Mouse (Mus musculus) liver, embryonic 14.5 days (tissue): ENCODE results near the gene Jhy.

ENCODE experiments used
- CTCF ChIP-seq: IDR thresholded peaks from 2 replicates; pipeline ENCODE4 v1.5.1; 2016; ENCODE audit warnings: antibody characterized with exemption, low read depth, control low read depth
- EP300 ChIP-seq: IDR thresholded peaks from 2 replicates; pipeline ENCODE4 v1.6.1; 2016; ENCODE audit warnings: antibody characterized with exemption, low read depth

- TF ChIP-seq CTCF (no peak), EP300 (no peak)
Measured at GRCm38 (mm10) chr9:40949039-40949615, 14.8 kb downstream of the Jhy start.
